Mouse (Mus musculus) myocyte (in vitro differentiated cells): ENCODE measurements around the gene Yes1.

ENCODE experiments used
- CEBPB ChIP-seq: IDR thresholded peaks from 2 replicates; pipeline ENCODE4 v1.6.1; 2011; ENCODE audit warnings: mild to moderate bottlenecking, moderate library complexity; ENCODE audit not compliant: poor library complexity, insufficient read depth, severe bottlenecking
- E2F4 ChIP-seq: IDR thresholded peaks from one replicate; pipeline ENCODE4 v1.6.1; 2011; ENCODE audit warnings: mild to moderate bottlenecking, control low read depth, moderate library complexity; ENCODE audit not compliant: insufficient read depth
- MAX ChIP-seq: IDR thresholded peaks from one replicate; pipeline ENCODE4 v1.6.1; 2011; ENCODE audit warnings: low read depth, mild to moderate bottlenecking, control low read depth
- MYOD1 ChIP-seq, 3 experiments: IDR thresholded peaks; one replicate each; pipeline ENCODE4 v1.6.1; 2011; ENCODE audit warnings: control low read depth in 2 of 3, low read depth in 2 of 3, mild to moderate bottlenecking in 2 of 3, moderate library complexity in 1 of 3; ENCODE audit not compliant: insufficient read length in 2 of 3, control insufficient read depth in 1 of 3
- MYOG ChIP-seq, 3 experiments: IDR thresholded peaks; one replicate each; pipeline ENCODE4 v1.6.1; 2011; ENCODE audit warnings: control low read depth in 2 of 3, low read depth in 2 of 3, mild to moderate bottlenecking in 2 of 3; ENCODE audit not compliant: insufficient read length in 2 of 3, control insufficient read depth in 1 of 3, insufficient read depth in 1 of 3
- POLR2A ChIP-seq: IDR thresholded peaks from one replicate; pipeline ENCODE4 v1.6.1; 2011; ENCODE audit warnings: low read depth, mild to moderate bottlenecking, control low read depth, moderate library complexity; ENCODE audit not compliant: insufficient read length
- POLR2AphosphoS2 ChIP-seq: IDR thresholded peaks from one replicate; pipeline ENCODE4 v1.6.1; 2011; ENCODE audit warnings: low read depth, control low read depth; ENCODE audit not compliant: insufficient read length
- REST ChIP-seq: IDR thresholded peaks from one replicate; pipeline ENCODE4 v1.6.1; 2011; ENCODE audit warnings: mild to moderate bottlenecking, control low read depth, moderate library complexity; ENCODE audit not compliant: insufficient read depth, insufficient read length
- SRF ChIP-seq: IDR thresholded peaks from one replicate; pipeline ENCODE4 v1.6.1; 2011; ENCODE audit warnings: low read depth; ENCODE audit not compliant: control insufficient read depth, insufficient read length
- TCF12 ChIP-seq: IDR thresholded peaks from one replicate; pipeline ENCODE4 v1.6.1; 2011; ENCODE audit warnings: mild to moderate bottlenecking, control low read depth; ENCODE audit not compliant: poor library complexity, insufficient read depth, severe bottlenecking
- USF1 ChIP-seq: IDR thresholded peaks from one replicate; pipeline ENCODE4 v1.6.1; 2011; ENCODE audit warnings: low read depth, mild to moderate bottlenecking, control low read depth, moderate library complexity

DNA sequence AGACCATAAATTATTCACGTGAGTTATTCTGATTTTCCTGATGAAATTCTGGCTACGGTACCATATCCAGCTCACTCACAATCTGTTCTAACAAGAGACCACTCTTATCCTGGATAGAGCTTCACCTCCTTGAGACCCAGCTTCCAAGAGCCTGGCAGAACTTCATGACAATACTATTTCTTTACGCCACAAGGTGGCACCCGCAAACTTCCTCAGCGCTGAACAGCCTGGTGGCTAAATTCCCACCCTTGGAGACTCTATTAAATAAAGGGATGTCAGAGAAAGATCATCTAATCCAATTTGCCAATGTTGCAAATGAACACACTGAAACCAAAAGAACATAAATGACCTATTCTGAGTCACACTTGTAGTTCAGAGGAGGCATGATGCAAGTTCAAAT is 22.8 kb upstream of the Yes1 start:
- TF ChIP-seq POLR2A (no peak), USF1 (no peak), POLR2AphosphoS2 (no peak), MAX (no peak), MYOG (IDR thresholded peaks at IDR 0.05; ENCODE audit: control insufficient read depth in 1 of 3, insufficient read depth in 1 of 3, insufficient read length in 2 of 3, low read depth in 2 of 3) (no peak), SRF (no peak), E2F4 (no peak), TCF12 (no peak), REST (no peak), CEBPB (no peak), MYOD1 (IDR thresholded peaks at IDR 0.05; ENCODE audit: control insufficient read depth in 1 of 3, insufficient read length in 2 of 3, low read depth in 2 of 3) (no peak)
